Mouse (Mus musculus) myocyte (in vitro differentiated cells): Measurements from ENCODE around the gene Zscan26. TPM values are rescaled to one million over a fixed set of nuclear protein-coding genes. Genes with fewer than 3 reads are reported as not detected.
"Not testable (repeated sequence)": the region's sequence is repeated elsewhere in the genome, so short reads cannot be mapped to it uniquely, and the experiment has no call there.

Experiments
- H3K27me3 ChIP-seq: one replicate; pipeline ENCODE4 v1.6.1; 2011; ENCODE audit not compliant: control insufficient read depth, insufficient read depth, insufficient read length
- H3K36me3 ChIP-seq: one replicate; pipeline ENCODE4 v1.6.1; 2011; ENCODE audit not compliant: control insufficient read depth, insufficient read depth
- H3K4me2 ChIP-seq: one replicate; pipeline ENCODE4 v1.6.1; 2011; ENCODE audit warnings: low read depth, control low read depth
- H3K4me3 ChIP-seq: one replicate; pipeline ENCODE4 v1.5.1; 2011; ENCODE audit warnings: mild to moderate bottlenecking, control low read depth, moderate library complexity
- H3K79me2 ChIP-seq: one replicate; pipeline ENCODE4 v1.6.1; 2011; ENCODE audit not compliant: control insufficient read depth, insufficient read depth
- H3ac ChIP-seq: one replicate; pipeline ENCODE4 v1.6.1; 2011; ENCODE audit not compliant: control insufficient read depth, insufficient read length
- CEBPB ChIP-seq: IDR thresholded peaks from 2 replicates; pipeline ENCODE4 v1.6.1; 2011; ENCODE audit warnings: mild to moderate bottlenecking, moderate library complexity; ENCODE audit not compliant: poor library complexity, insufficient read depth, severe bottlenecking
- E2F4 ChIP-seq: IDR thresholded peaks from one replicate; pipeline ENCODE4 v1.6.1; 2011; ENCODE audit warnings: mild to moderate bottlenecking, control low read depth, moderate library complexity; ENCODE audit not compliant: insufficient read depth
- MAX ChIP-seq: IDR thresholded peaks from one replicate; pipeline ENCODE4 v1.6.1; 2011; ENCODE audit warnings: low read depth, mild to moderate bottlenecking, control low read depth
- MYOD1 ChIP-seq, 3 experiments: IDR thresholded peaks; one replicate each; pipeline ENCODE4 v1.6.1; 2011; ENCODE audit warnings: control low read depth in 2 of 3, low read depth in 2 of 3, mild to moderate bottlenecking in 2 of 3, moderate library complexity in 1 of 3; ENCODE audit not compliant: insufficient read length in 2 of 3, control insufficient read depth in 1 of 3
- MYOG ChIP-seq, 3 experiments: IDR thresholded peaks; one replicate each; pipeline ENCODE4 v1.6.1; 2011; ENCODE audit warnings: control low read depth in 2 of 3, low read depth in 2 of 3, mild to moderate bottlenecking in 2 of 3; ENCODE audit not compliant: insufficient read length in 2 of 3, control insufficient read depth in 1 of 3, insufficient read depth in 1 of 3
- POLR2A ChIP-seq: IDR thresholded peaks from one replicate; pipeline ENCODE4 v1.6.1; 2011; ENCODE audit warnings: low read depth, mild to moderate bottlenecking, control low read depth, moderate library complexity; ENCODE audit not compliant: insufficient read length
- POLR2AphosphoS2 ChIP-seq: IDR thresholded peaks from one replicate; pipeline ENCODE4 v1.6.1; 2011; ENCODE audit warnings: low read depth, control low read depth; ENCODE audit not compliant: insufficient read length
- REST ChIP-seq: IDR thresholded peaks from one replicate; pipeline ENCODE4 v1.6.1; 2011; ENCODE audit warnings: mild to moderate bottlenecking, control low read depth, moderate library complexity; ENCODE audit not compliant: insufficient read depth, insufficient read length
- SRF ChIP-seq: IDR thresholded peaks from one replicate; pipeline ENCODE4 v1.6.1; 2011; ENCODE audit warnings: low read depth; ENCODE audit not compliant: control insufficient read depth, insufficient read length
- TCF12 ChIP-seq: IDR thresholded peaks from one replicate; pipeline ENCODE4 v1.6.1; 2011; ENCODE audit warnings: mild to moderate bottlenecking, control low read depth; ENCODE audit not compliant: poor library complexity, insufficient read depth, severe bottlenecking
- TCF3 ChIP-seq: IDR thresholded peaks from one replicate; pipeline ENCODE4 v1.6.1; 2011; ENCODE audit warnings: low read depth, control low read depth; ENCODE audit not compliant: insufficient read length
- USF1 ChIP-seq: IDR thresholded peaks from one replicate; pipeline ENCODE4 v1.6.1; 2011; ENCODE audit warnings: low read depth, mild to moderate bottlenecking, control low read depth, moderate library complexity
- polyA plus RNA-seq: library from polyadenylated mRNA; unstranded; fragments of >200 nt; fragmentation: generic; extraction: Trizol; gene quantifications from one replicate; pipeline ENCODE4 v1.2.1, GENCODE M21; 2012; ENCODE audit warnings: missing spikeins

Zscan26 gene
- polyA plus RNA-seq = 6.3 TPM

GRCm38 (mm10) chr13:21453449-21453848 is at the start of gene Zscan26:
Gene Zscan26 (minus strand): TSS chr13:21453730.
- Histone ChIP-seq H3K36me3 (peaks cover 14% of the 10 kb centered on the region), H3K79me2 (peaks cover 43% of the 10 kb centered on the region), H3ac (peak within 1 kb of the TSS; percentile 86), H3K4me2 (peak within 1 kb of the TSS; percentile 78), H3K4me3 (peak within 1 kb of the TSS; percentile 72), H3K27me3 (no peaks in the 10 kb centered on the region)
- TF ChIP-seq POLR2AphosphoS2 = peak; percentile 75
- peak; percentile 78 for TF ChIP-seq POLR2A
- peak; percentile 47; the same call in 1 of the 2 replicates for TF ChIP-seq CEBPB
- TF ChIP-seq SRF = peak; percentile 16
- TF ChIP-seq MYOG (IDR thresholded peaks at IDR 0.05; ENCODE audit: control insufficient read depth in 1 of 3, insufficient read depth in 1 of 3, insufficient read length in 2 of 3, low read depth in 2 of 3) = peak in 1 of 3 experiments; percentile 25
- no peak for TF ChIP-seq MYOD1 (IDR thresholded peaks at IDR 0.05; ENCODE audit: control insufficient read depth in 1 of 3, insufficient read length in 2 of 3, low read depth in 2 of 3)

GRCm38 (mm10) chr13:21502296-21502695 is 48.8 kb upstream of the Zscan26 start:
- Histone ChIP-seq H3K4me3 (no peak overlapping the region), H3K27me3 (no peaks in the 10 kb centered on the region), H3K4me2 (no peak overlapping the region), H3ac (no peak overlapping the region), H3K79me2 (no peaks in the 10 kb centered on the region), H3K36me3 (no peaks in the 10 kb centered on the region)
- TF ChIP-seq E2F4 = no peak
- TF ChIP-seq TCF3 = no peak
- no peak for TF ChIP-seq MYOG (IDR thresholded peaks at IDR 0.05; ENCODE audit: control insufficient read depth in 1 of 3, insufficient read depth in 1 of 3, insufficient read length in 2 of 3, low read depth in 2 of 3)
- no peak for TF ChIP-seq CEBPB
- TF ChIP-seq REST = no peak
- no peak for TF ChIP-seq SRF
- no peak for TF ChIP-seq MYOD1 (IDR thresholded peaks at IDR 0.05; ENCODE audit: control insufficient read depth in 1 of 3, insufficient read length in 2 of 3, low read depth in 2 of 3)
- TF ChIP-seq MAX = no peak
- TF ChIP-seq USF1 = no peak
- TF ChIP-seq POLR2AphosphoS2 = no peak
- no peak for TF ChIP-seq TCF12
- TF ChIP-seq POLR2A = no peak

- H3K36me3 ChIP-seq, H3ac ChIP-seq, H3K79me2 ChIP-seq: not testable (repeated sequence)
Measured at GRCm38 (mm10) chr13:21501182-21501581, 47.7 kb upstream of the Zscan26 start, which contains the start of gene Gm11273. Gene Gm11273 (minus strand): TSS chr13:21501418.

GRCm38 (mm10) chr13:21495080-21495479 is 41.5 kb upstream of the Zscan26 start, which contains the start of gene AK157302:
Gene AK157302 (plus strand): TSS chr13:21495223.
- no peak within 1 kb of the TSS for H3K4me2 ChIP-seq
- no peak within 1 kb of the TSS for H3K4me3 ChIP-seq
- no peaks in the 10 kb centered on the region for H3K36me3 ChIP-seq
- no peak within 1 kb of the TSS for H3ac ChIP-seq
- H3K27me3 ChIP-seq = no peaks in the 10 kb centered on the region
- TF ChIP-seq CEBPB (no peak), TCF12 (no peak)
- H3K79me2 ChIP-seq = no peaks in the 10 kb centered on the region

More at GRCm38 (mm10) chr13:21501182-21501581, 47.7 kb upstream of the Zscan26 start, which contains the start of gene Gm11273:
- H3K4me3 ChIP-seq, H3K27me3 ChIP-seq, H3K4me2 ChIP-seq: not testable (repeated sequence)

- no peak overlapping the region for H3ac ChIP-seq
- no peaks in the 10 kb centered on the region for H3K79me2 ChIP-seq
- H3K4me2 ChIP-seq = no peak overlapping the region
- TF ChIP-seq TCF3 (no peak), CEBPB (0 out of 2 replicates have a peak, but pooled peaks have one; percentile 9)
- no peaks in the 10 kb centered on the region for H3K36me3 ChIP-seq
- H3K27me3 ChIP-seq = no peaks in the 10 kb centered on the region
- no peak overlapping the region for H3K4me3 ChIP-seq
Measured at GRCm38 (mm10) chr13:21492847-21493246, 39.3 kb upstream of the Zscan26 start.

- TF ChIP-seq USF1 (no peak), POLR2A (no peak), MAX (no peak), TCF3 (no peak)
- no peaks in the 10 kb centered on the region for H3K79me2 ChIP-seq
- no peak overlapping the region for H3ac ChIP-seq
- no peak overlapping the region for H3K4me3 ChIP-seq
- H3K4me2 ChIP-seq = no peak overlapping the region
- H3K27me3 ChIP-seq = no peaks in the 10 kb centered on the region
- H3K36me3 ChIP-seq = no peaks in the 10 kb centered on the region
Measured at GRCm38 (mm10) chr13:21486881-21487280, 33.4 kb upstream of the Zscan26 start.

- H3K4me2 ChIP-seq, H3K27me3 ChIP-seq, H3K4me3 ChIP-seq, H3ac ChIP-seq, H3K36me3 ChIP-seq, H3K79me2 ChIP-seq: not testable (repeated sequence)
Measured at GRCm38 (mm10) chr13:21478759-21479670, 25.5 kb upstream of the Zscan26 start, which contains the start of the genes Zkscan4 and Gm10065. Gene Zkscan4 (plus strand): TSS chr13:21478907. Gene Gm10065 (minus strand): TSS chr13:21479441.
